Mouse (Mus musculus) heart, embryonic 14.5 days (tissue): ENCODE data around the gene Fgfrl1. TPM values are rescaled to one million over a fixed set of nuclear protein-coding genes. Genes with fewer than 3 reads are reported as not detected.

Source experiments
- ATAC-seq: fragments of 200-750 bp; cut with Nextera tagmentation; 2 replicates; pipeline ENCODE4 v1.8.0; 2017; ENCODE audit warnings: low read depth, moderate TSS enrichment; ENCODE audit not compliant: insufficient number of reproducible peaks, insufficient read depth, low FRiP score
- H3K27ac ChIP-seq, 2 experiments: fragments of 200-500 bp in 1 of 2; fragments of 300-500 bp in 1 of 2; sonication (generic) in 1 of 2; replicated peaks in 1 of 2; 2 replicates each; pipeline ENCODE4 v1.5.1; 2012 to 2014; ENCODE audit warnings: low read depth in 2 of 2, low read length in 2 of 2, control low read depth in 1 of 2, mild to moderate bottlenecking in 1 of 2, mixed read lengths in 1 of 2; ENCODE audit not compliant: control insufficient read depth in 1 of 2, insufficient read depth in 1 of 2
- H3K27me3 ChIP-seq: fragments of 300-500 bp; sonication (generic); 2 replicates; pipeline ENCODE4 v1.6.1; 2014; ENCODE audit warnings: mild to moderate bottlenecking, low read length, control low read depth; ENCODE audit not compliant: control insufficient read depth, insufficient read depth
- H3K36me3 ChIP-seq: fragments of 300-500 bp; sonication (generic); 2 replicates; pipeline ENCODE4 v1.6.1; 2014; ENCODE audit warnings: mild to moderate bottlenecking, control low read depth, low read length, mixed read lengths; ENCODE audit not compliant: control insufficient read depth, insufficient read depth
- H3K4me1 ChIP-seq, 2 experiments: fragments of 200-500 bp in 1 of 2; fragments of 300-500 bp in 1 of 2; sonication (generic) in 1 of 2; 2 replicates each; pipeline ENCODE4 v1.6.1; 2012 to 2014; ENCODE audit warnings: low read length in 2 of 2, control low read depth in 1 of 2, mixed read lengths in 1 of 2; ENCODE audit not compliant: control insufficient read depth in 2 of 2, insufficient read depth in 2 of 2
- H3K4me2 ChIP-seq: fragments of 300-500 bp; sonication (generic); 2 replicates; pipeline ENCODE4 v1.6.1; 2014; ENCODE audit warnings: mild to moderate bottlenecking, low read length
- H3K4me3 ChIP-seq, 2 experiments: fragments of 200-500 bp in 1 of 2; fragments of 300-500 bp in 1 of 2; sonication (generic) in 1 of 2; 2 replicates each; pipeline ENCODE4 v1.5.1; 2012 to 2014; ENCODE audit warnings: low read length in 2 of 2, mild to moderate bottlenecking in 2 of 2, control low read depth in 1 of 2, low read depth in 1 of 2, moderate library complexity in 1 of 2; ENCODE audit not compliant: control insufficient read depth in 1 of 2, insufficient read depth in 1 of 2
- H3K9ac ChIP-seq: fragments of 300-500 bp; sonication (generic); 2 replicates; pipeline ENCODE4 v1.6.1; 2014; ENCODE audit warnings: mild to moderate bottlenecking, low read length
- H3K9me3 ChIP-seq: fragments of 300-500 bp; sonication (generic); 2 replicates; pipeline ENCODE4 v1.6.1; 2016; ENCODE audit warnings: low read length, control low read depth; ENCODE audit not compliant: control insufficient read depth
- WGBS: fragments of 180-500 bp; shearing (Covaris S2); extraction: QIAGEN DNeasy Blood & Tissue Kit; methylation state at CpG from one replicate; pipeline ENCODE4 v1.1.7; 2014; 5-methylcytosine and 5-hydroxymethylcytosine counted together
- polyA plus RNA-seq: library from polyadenylated mRNA; unstranded; fragments of >200 nt; fragmentation: Nextera tagmentation; extraction: Ambion mirVana; gene quantifications from 2 replicates; pipeline ENCODE4 v1.2.1, GENCODE M21; 2014

The Fgfrl1 gene
- polyA plus RNA-seq, 1 experiment from 2014 or later, result 25.2 TPM

GRCm38 (mm10) chr5:108676772-108677498 lies 15.2 kb upstream of the Fgfrl1 start:
- 17% methylated on average over 5 of the region's 5 CpGs for WGBS
- peak overlapping the region; percentile 79 for H3K4me2 ChIP-seq
- H3K4me3 ChIP-seq, result peak overlapping the region; percentile 41 to 46
- H3K36me3 ChIP-seq, result peaks cover 9% of the 10 kb centered on the region
- ATAC-seq, result peak; percentile 60; the same call in 1 of the 2 replicates
- H3K27ac ChIP-seq, result peak overlapping the region; percentile 20 to 62; a peak in 3 of 4 replicates
- H3K4me1 ChIP-seq, result peaks cover 7 to 17% of the 10 kb centered on the region in 2 experiments; a peak in 3 of 4 replicates
- H3K9ac ChIP-seq, result peak overlapping the region; percentile 66
- H3K9me3 ChIP-seq, result no peaks in the 10 kb centered on the region
- no peaks in the 10 kb centered on the region for H3K27me3 ChIP-seq

- peaks cover 7 to 17% of the 10 kb centered on the region in 2 experiments; a peak in 3 of 4 replicates for H3K4me1 ChIP-seq
- peak overlapping the region; percentile 79 for H3K4me2 ChIP-seq
- 2% methylated on average over 25 of the region's 25 CpGs for WGBS
- peaks cover under 1% of the 10 kb centered on the region for H3K36me3 ChIP-seq
- peak overlapping the region; percentile 41 to 46 for H3K4me3 ChIP-seq
- peak overlapping the region; percentile 20 to 62 for H3K27ac ChIP-seq
- ATAC-seq, result peak; percentile 56
- H3K9me3 ChIP-seq, result no peaks in the 10 kb centered on the region
- peak overlapping the region; percentile 66 for H3K9ac ChIP-seq
- H3K27me3 ChIP-seq, result no peaks in the 10 kb centered on the region
These were observed 14.4 kb upstream of the Fgfrl1 start for GRCm38 (mm10) chr5:108677605-108678295.

- WGBS, result 87% methylated on average over 6 of the region's 6 CpGs
- H3K27ac ChIP-seq, result no peak overlapping the region
- H3K36me3 ChIP-seq, result no peaks in the 10 kb centered on the region; the same call in 1 of the 2 replicates
- ATAC-seq, result no peak
- no peak overlapping the region for H3K4me3 ChIP-seq
- peaks cover 7 to 17% of the 10 kb centered on the region in 2 experiments; a peak in 3 of 4 replicates for H3K4me1 ChIP-seq
- H3K4me2 ChIP-seq, result no peak overlapping the region
- no peaks in the 10 kb centered on the region for H3K9me3 ChIP-seq
- no peak overlapping the region for H3K9ac ChIP-seq
- H3K27me3 ChIP-seq, result no peaks in the 10 kb centered on the region
These were observed 13.8 kb upstream of the Fgfrl1 start for GRCm38 (mm10) chr5:108678296-108678854.

- H3K4me2 ChIP-seq, result no peak overlapping the region
- 48% methylated on average over 3 of the region's 3 CpGs for WGBS
These were observed 12.3 kb upstream of the Fgfrl1 start for GRCm38 (mm10) chr5:108679909-108680308.

GRCm38 (mm10) chr5:108680871-108681270 lies 11.3 kb upstream of the Fgfrl1 start:
- ATAC-seq, result no peak
- Histone ChIP-seq H3K9me3 (no peaks in the 10 kb centered on the region), H3K36me3 (no peaks in the 10 kb centered on the region), H3K4me2 (no peak overlapping the region), H3K4me1 (peaks cover 7 to 17% of the 10 kb centered on the region in 2 experiments; a peak in 3 of 4 replicates), H3K4me3 (no peak overlapping the region), H3K27ac (no peak overlapping the region), H3K9ac (no peak overlapping the region), H3K27me3 (no peaks in the 10 kb centered on the region)
- 94% methylated on average over 6 of the region's 6 CpGs for WGBS

More at GRCm38 (mm10) chr5:108679909-108680308, 12.3 kb upstream of the Fgfrl1 start:
- Histone ChIP-seq H3K27ac (no peak overlapping the region), H3K36me3 (no peaks in the 10 kb centered on the region), H3K4me3 (no peak overlapping the region), H3K9ac (no peak overlapping the region), H3K4me1 (peaks cover 7 to 17% of the 10 kb centered on the region in 2 experiments; a peak in 3 of 4 replicates), H3K9me3 (no peaks in the 10 kb centered on the region), H3K27me3 (no peaks in the 10 kb centered on the region)
- no peak for ATAC-seq

- H3K9ac ChIP-seq, result no peak overlapping the region
- no peaks in the 10 kb centered on the region for H3K36me3 ChIP-seq
- no peak overlapping the region for H3K4me3 ChIP-seq
- peaks cover 14 to 18% of the 10 kb centered on the region in 2 experiments for H3K4me1 ChIP-seq
- H3K4me2 ChIP-seq, result no peak overlapping the region
- H3K27me3 ChIP-seq, result no peaks in the 10 kb centered on the region
- WGBS, result 77% methylated on average over 5 of the region's 5 CpGs
- ATAC-seq, result no peak
- no peak overlapping the region for H3K27ac ChIP-seq
- H3K9me3 ChIP-seq, result no peaks in the 10 kb centered on the region
These were observed 3.1 kb upstream of the Fgfrl1 start for GRCm38 (mm10) chr5:108689091-108689490.

GRCm38 (mm10) chr5:108691152-108691551 lies 1.0 kb upstream of the Fgfrl1 start:
- peaks cover 16 to 27% of the 10 kb centered on the region in 2 experiments for H3K4me1 ChIP-seq
- H3K27me3 ChIP-seq, result no peaks in the 10 kb centered on the region
- no peak overlapping the region for H3K4me3 ChIP-seq
- H3K9me3 ChIP-seq, result no peaks in the 10 kb centered on the region
- WGBS, result 68% methylated on average over 4 of the region's 4 CpGs
- H3K36me3 ChIP-seq, result no peaks in the 10 kb centered on the region
- no peak overlapping the region for H3K9ac ChIP-seq
- H3K27ac ChIP-seq, result no peak overlapping the region
- no peak for ATAC-seq
- H3K4me2 ChIP-seq, result no peak overlapping the region
